Mouse (Mus musculus): ENCODE data around the gene Socs7.

DNA sequence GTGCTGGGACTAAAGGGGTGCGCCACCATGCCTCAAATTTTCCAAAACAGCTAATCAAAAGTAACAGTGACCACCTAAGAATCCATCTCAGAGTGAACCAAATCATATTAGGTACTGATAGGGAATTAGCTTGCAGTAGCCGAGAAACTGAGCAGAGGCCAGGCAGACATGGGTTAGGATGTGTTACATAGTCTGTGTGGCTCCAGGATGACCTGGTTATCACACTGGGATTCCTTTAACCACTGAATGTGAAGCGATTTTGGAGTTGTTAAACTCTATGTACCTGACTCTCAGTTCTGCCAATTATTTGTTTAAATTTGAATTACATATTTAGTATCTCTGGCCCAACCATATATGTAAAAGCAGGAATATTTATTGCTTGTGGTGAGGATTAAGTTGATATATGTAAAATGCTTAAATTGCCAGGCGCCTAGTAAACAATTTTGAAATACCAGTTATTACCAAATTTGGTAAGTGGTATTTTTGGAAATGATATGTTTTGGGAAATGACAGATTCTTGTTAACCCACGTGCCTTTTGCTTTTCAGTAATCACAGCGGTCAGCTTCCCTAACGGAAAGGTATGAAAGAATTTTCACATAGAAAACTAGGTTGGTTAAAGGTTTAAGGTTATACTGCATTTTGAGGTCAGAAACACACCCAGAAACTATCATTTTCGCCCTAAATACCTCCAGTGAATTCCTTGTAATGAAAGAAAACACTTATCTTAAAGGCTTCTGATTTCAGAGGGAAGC, 47.4 kb upstream of the Socs7 start:
- TF ChIP-seq CTCF (IDR thresholded peaks at IDR 0.05; ENCODE audit: extremely low read depth, insufficient read depth, insufficient read length, insufficient replicate concordance), result no peak
- no peak for TF ChIP-seq POLR2A (IDR thresholded peaks at IDR 0.05; ENCODE audit: low read depth, low read length)

All from spleen, adult 2 months (tissue).